Mouse (Mus musculus): ENCODE results near the gene Hist1h3a.

Gene Hist1h3a

GRCm38 (mm10) chr13:23757921-23758320, 4.3 kb downstream of the Hist1h3a start:
- DNase-seq, result no peak

- no peak for DNase-seq
Observed at GRCm38 (mm10) chr13:23757211-23757773, 4.9 kb downstream of the Hist1h3a start.

GRCm38 (mm10) chr13:23756790-23757189, 5.4 kb downstream of the Hist1h3a start, which contains the start of gene Hist1h4b:
Hist1h4b (plus strand) TSS chr13:23757013.
- peak; percentile 89 for DNase-seq

- DNase-seq, result no peak
Observed at GRCm38 (mm10) chr13:23755000-23755399, 7.2 kb downstream of the Hist1h3a start.

- DNase-seq, result no peak
Observed at GRCm38 (mm10) chr13:23753314-23754078, 8.7 kb downstream of the Hist1h3a start.

GRCm38 (mm10) chr13:23752742-23753172, 9.4 kb downstream of the Hist1h3a start:
- DNase-seq, result no peak

- peak; percentile 70 for DNase-seq
Observed at GRCm38 (mm10) chr13:23752067-23752741, 10.0 kb downstream of the Hist1h3a start, which contains the start of gene Hist1h3b. Hist1h3b (plus strand) TSS chr13:23752267.

- DNase-seq, result no peak
Observed at GRCm38 (mm10) chr13:23751478-23751956, 10.7 kb downstream of the Hist1h3a start.

GRCm38 (mm10) chr13:23750839-23751477, 11.2 kb downstream of the Hist1h3a start, which contains the start of gene Hist1h2ab:
Hist1h2ab (plus strand) TSS chr13:23751126.
- peak; percentile 46 for DNase-seq

GRCm38 (mm10) chr13:23749563-23750121, 12.5 kb downstream of the Hist1h3a start:
- DNase-seq, result no peak

GRCm38 (mm10) chr13:23747892-23748288, 14.3 kb downstream of the Hist1h3a start:
- DNase-seq, result no peak

- DNase-seq, result no peak
Observed at GRCm38 (mm10) chr13:23747081-23747891, 14.9 kb downstream of the Hist1h3a start.

- peak; percentile 81 for DNase-seq
Observed at GRCm38 (mm10) chr13:23746201-23747080, 15.7 kb downstream of the Hist1h3a start, which contains the start of gene Hist1h2bb. Hist1h2bb (plus strand) TSS chr13:23746734.

GRCm38 (mm10) chr13:23745381-23746161, 16.6 kb downstream of the Hist1h3a start, which contains the start of gene Hist1h3c:
Hist1h3c (minus strand) TSS chr13:23745602.
- peak; percentile 71 for DNase-seq

GRCm38 (mm10) chr13:23744421-23745380, 17.5 kb downstream of the Hist1h3a start:
- peak; percentile 35 for DNase-seq

GRCm38 (mm10) chr13:23743963-23744362, 18.2 kb downstream of the Hist1h3a start:
- no peak for DNase-seq

GRCm38 (mm10) chr13:23743215-23743614, 19.0 kb downstream of the Hist1h3a start:
- no peak for DNase-seq

GRCm38 (mm10) chr13:23742007-23742406, 20.2 kb downstream of the Hist1h3a start:
- DNase-seq, result no peak

All from cerebellum, adult 11-12 months (tissue).